Comparison of ENCODE assay signal across 39 mouse cellular contexts in genomic region chr5:127602996-127603395, GRCm38 (mm10). TPM values are rescaled to one million over a fixed set of nuclear protein-coding genes. Genes with fewer than 3 reads are reported as not detected.
"Had no signal": no experiment of that assay in that cellular context is flagged by ENCODE, and none has a peak within 500 bp of the region (broad histone marks: within the 10 kb centered on the region; RNA-seq: fewer than 3 reads in every experiment).

No protein-coding gene starts in this region.

- H3K9ac ChIP-seq: heart, embryonic 12.5 days; heart, embryonic 13.5 days; heart, embryonic 15.5 days; hindbrain, embryonic 12.5 days; hindbrain, embryonic 13.5 days; hindbrain, embryonic 14.5 days; hindbrain, embryonic 15.5 days; intestine, embryonic 15.5 days; kidney, embryonic 15.5 days had no signal

- H3K4me2 ChIP-seq: heart, embryonic 11.5 days; heart, embryonic 12.5 days; heart, embryonic 13.5 days; heart, embryonic 15.5 days; hindbrain, embryonic 12.5 days; hindbrain, embryonic 13.5 days; hindbrain, embryonic 14.5 days; hindbrain, embryonic 15.5 days; intestine, embryonic 15.5 days; kidney, embryonic 15.5 days had no signal

- H3K4me3 ChIP-seq: heart, embryonic 10.5 days; heart, embryonic 12.5 days; heart, embryonic 13.5 days; heart, embryonic 15.5 days; hindbrain, embryonic 10.5 days; hindbrain, embryonic 12.5 days; hindbrain, embryonic 13.5 days; hindbrain, embryonic 15.5 days; intestine, embryonic 15.5 days; kidney, embryonic 15.5 days; layer of hippocampus, adult 2 months had no signal

- H3K9me3 ChIP-seq: heart, embryonic 10.5 days; heart, embryonic 12.5 days; heart, embryonic 13.5 days; heart, embryonic 15.5 days; hindbrain, embryonic 10.5 days; hindbrain, embryonic 12.5 days; hindbrain, embryonic 13.5 days; hindbrain, embryonic 15.5 days; intestine, embryonic 15.5 days; kidney, embryonic 15.5 days had no signal

- H3K27me3 ChIP-seq: heart, embryonic 12.5 days; heart, embryonic 13.5 days; heart, embryonic 15.5 days; hindbrain, embryonic 12.5 days; hindbrain, embryonic 13.5 days; hindbrain, embryonic 15.5 days; intestine, embryonic 15.5 days; kidney, embryonic 15.5 days had no signal

- H3K27ac ChIP-seq: heart, embryonic 10.5 days; heart, embryonic 13.5 days; heart, embryonic 15.5 days; hindbrain, embryonic 10.5 days; hindbrain, embryonic 12.5 days; hindbrain, embryonic 13.5 days; hindbrain, embryonic 14.5 days; hindbrain, embryonic 15.5 days; hindbrain, postnatal 0 days; intestine, embryonic 15.5 days; kidney, embryonic 15.5 days; kidney, postnatal 0 days; layer of hippocampus, adult 2 months had no signal

- H3K4me1 ChIP-seq: heart, embryonic 10.5 days; heart, embryonic 12.5 days; heart, embryonic 15.5 days; hindbrain, embryonic 10.5 days; hindbrain, embryonic 12.5 days; hindbrain, embryonic 13.5 days; hindbrain, embryonic 15.5 days; intestine, embryonic 15.5 days; kidney, embryonic 15.5 days had no signal

- DNase-seq: heart, postnatal 10 days; heart, postnatal 14 days; heart, postnatal 36 days; heart, postnatal 4 days; kidney, adult 11 months; kidney, adult 18-20 months; kidney, adult 2 months; kidney, adult 8-10 months; kidney, adult 9 months; kidney, postnatal 10 days; kidney, postnatal 14 days; kidney, postnatal 25 days; kidney, postnatal 36 days; kidney, postnatal 4 days; layer of hippocampus, adult 9-11 months; layer of hippocampus, postnatal 36 days had no signal

- ATAC-seq: hindbrain, embryonic 16.5 days; hindbrain, postnatal 0 days; inflammation-experienced regulatory T-cells, adult 6 months; intestine, embryonic 15.5 days; intestine, embryonic 16.5 days; intestine, postnatal 0 days had no signal

RNA-seq across cellular contexts. Expression of gene Glt1d1, which starts 29.1 kb away (rescaled TPM):
- total RNA-seq: heart, postnatal 10 days; heart, postnatal 14 days; heart, postnatal 25 days; heart, postnatal 36 days; heart, postnatal 4 days had no signal
- polyA plus RNA-seq: heart, embryonic 12.5 days; heart, embryonic 13.5 days; heart, embryonic 14.5 days; heart, embryonic 15.5 days; heart, embryonic 16.5 days; heart, postnatal 0 days; inflammation-experienced regulatory T-cells, adult 6 months had no signal
